Mouse (Mus musculus) ES-E14 (cell line): Measurements from ENCODE around the gene Pin4. TPM values are rescaled to one million over a fixed set of nuclear protein-coding genes. Genes with fewer than 3 reads are reported as not detected.

ENCODE experiments used
- total RNA-seq: library from RNA; depleted of rRNA; stranded (reverse); fragments of 300-350 nt; gene quantifications from 2 replicates; pipeline ENCODE4 v1.2.3, GENCODE M21; 2012; rRNA removed

Pin4 gene
- total RNA-seq, 1 experiment, result 85.2 TPM

Other genes starting within 250 kb of the Pin4 start
- gene Rtl5, start 48.1 kb upstream of the Pin4 start, total RNA-seq, result 0.26 and 0.54 TPM in 2 replicates
- gene Ercc6l, start 37.6 kb downstream of the Pin4 start, total RNA-seq, result 16.1 and 19.3 TPM in 2 replicates
- 1,621 and 1,818 TPM in 2 replicates for gene Rps4x, start 69.9 kb downstream of the Pin4 start, total RNA-seq
- gene Cited1, start 132.7 kb downstream of the Pin4 start, total RNA-seq, result 4.1 and 9.3 TPM in 2 replicates